Mouse (Mus musculus) hindbrain, embryonic 16.5 days (tissue): ENCODE results near the gene Gm45021. TPM values are rescaled to one million over a fixed set of nuclear protein-coding genes. Genes with fewer than 3 reads are reported as not detected.

Experiments
- ATAC-seq: fragments of 200-750 bp; cut with Nextera tagmentation; 2 replicates; pipeline ENCODE4 v1.8.0; 2017; ENCODE audit warnings: moderate TSS enrichment, moderate library complexity
- H3K27ac ChIP-seq: fragments of 300-500 bp; sonication (generic); 2 replicates; pipeline ENCODE4 v1.5.1; 2014; ENCODE audit warnings: low read depth, mild to moderate bottlenecking, control low read depth, low read length, moderate library complexity
- H3K27me3 ChIP-seq: fragments of 300-500 bp; sonication (generic); replicated peaks from 2 replicates; pipeline ENCODE4 v1.6.1; 2014; ENCODE audit warnings: low read length; ENCODE audit not compliant: control insufficient read depth, insufficient read depth
- H3K36me3 ChIP-seq: fragments of 300-500 bp; sonication (generic); 2 replicates; pipeline ENCODE4 v1.6.1; 2014; ENCODE audit warnings: mild to moderate bottlenecking, low read length, moderate library complexity, mixed read lengths; ENCODE audit not compliant: control insufficient read depth, insufficient read depth
- H3K4me1 ChIP-seq: fragments of 300-500 bp; sonication (generic); 2 replicates; pipeline ENCODE4 v1.6.1; 2014; ENCODE audit warnings: low read depth, low read length; ENCODE audit not compliant: control insufficient read depth, insufficient read depth
- H3K4me2 ChIP-seq: fragments of 300-500 bp; sonication (generic); 2 replicates; pipeline ENCODE4 v1.6.1; 2014; ENCODE audit warnings: mild to moderate bottlenecking, low read length, control low read depth, moderate library complexity
- H3K4me3 ChIP-seq: fragments of 300-500 bp; sonication (generic); 2 replicates; pipeline ENCODE4 v1.5.1; 2014; ENCODE audit warnings: mild to moderate bottlenecking, low read length, control low read depth, moderate library complexity
- H3K9ac ChIP-seq: fragments of 300-500 bp; sonication (generic); 2 replicates; pipeline ENCODE4 v1.6.1; 2014; ENCODE audit warnings: low read depth, mild to moderate bottlenecking, control low read depth, low read length, moderate library complexity
- H3K9me3 ChIP-seq: fragments of 300-500 bp; sonication (generic); 2 replicates; pipeline ENCODE4 v1.6.1; 2014; ENCODE audit warnings: mild to moderate bottlenecking, low read length, moderate library complexity; ENCODE audit not compliant: control insufficient read depth
- WGBS: fragments of 180-500 bp; shearing (Covaris S2); extraction: QIAGEN DNeasy Blood & Tissue Kit; methylation state at CpG from one replicate; pipeline ENCODE4 v1.1.7; 2014; 5-methylcytosine and 5-hydroxymethylcytosine counted together
- polyA plus RNA-seq: library from polyadenylated mRNA; unstranded; fragments of >200 nt; fragmentation: Nextera tagmentation; extraction: Ambion mirVana; gene quantifications from 2 replicates; pipeline ENCODE4 v1.2.1, GENCODE M21; 2015

The Gm45021 gene
- polyA plus RNA-seq, 1 experiment from 2014 or later, result not detected

DNA sequence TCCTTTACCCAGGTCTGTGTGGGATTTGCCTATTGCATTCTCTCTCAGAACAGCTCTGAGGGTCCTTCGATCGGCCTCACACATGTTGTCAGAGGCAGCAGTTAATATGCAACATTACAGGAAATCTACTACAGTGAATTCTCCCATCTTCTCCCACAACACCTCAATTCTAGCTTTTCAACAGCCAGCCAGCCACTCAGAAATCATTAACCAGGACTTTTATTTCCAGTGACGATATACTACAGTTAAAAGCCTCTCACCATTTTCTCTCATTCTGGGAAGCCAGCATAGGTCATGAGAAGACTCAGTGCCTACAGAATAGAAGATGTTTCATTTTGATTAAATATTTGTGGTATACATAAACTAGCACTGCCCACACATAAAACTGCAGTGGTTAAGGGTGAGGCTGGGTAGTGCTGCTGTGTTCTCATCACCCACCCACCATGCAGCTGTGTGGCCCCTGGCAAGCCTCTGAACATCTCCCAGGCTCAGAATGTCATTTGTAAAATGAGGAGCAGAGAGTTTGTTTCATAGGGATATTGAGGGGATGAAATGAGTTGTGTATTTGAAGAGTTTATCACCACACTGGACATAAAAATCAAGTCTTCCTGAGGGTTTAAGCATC lies 1.9 kb downstream of the Gm45021 start:
- peaks cover 3% of the 10 kb centered on the region for H3K9me3 ChIP-seq
- no peak overlapping the region for H3K9ac ChIP-seq
- H3K27me3 ChIP-seq, result no peaks in the 10 kb centered on the region
- H3K27ac ChIP-seq, result no peak overlapping the region
- peaks cover 16% of the 10 kb centered on the region for H3K4me1 ChIP-seq
- H3K4me3 ChIP-seq, result no peak overlapping the region
- H3K4me2 ChIP-seq, result no peak overlapping the region
- H3K36me3 ChIP-seq, result peaks cover 6% of the 10 kb centered on the region
- 72% methylated on average over 3 of the region's 3 CpGs for whole genome bisulfite sequencing
- no peak for ATAC-seq

DNA sequence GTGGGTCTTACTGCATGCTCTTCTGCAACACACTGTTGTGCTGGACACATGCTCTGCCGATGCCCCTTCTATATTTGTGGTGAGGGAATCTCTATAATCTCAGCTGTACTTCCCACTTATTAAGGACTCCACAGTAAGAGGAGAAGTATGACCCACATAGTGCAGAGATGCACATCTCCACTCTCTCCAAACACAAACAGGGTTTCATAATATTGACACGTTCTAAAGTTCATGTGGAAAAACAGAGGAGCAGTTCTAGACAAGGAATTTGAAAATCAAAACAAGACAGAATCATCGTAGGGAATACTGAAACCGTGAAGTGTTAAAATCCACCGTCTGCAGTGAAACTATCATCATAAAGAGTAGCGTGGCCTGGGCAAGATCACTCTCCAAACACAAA lies 2.5 kb downstream of the Gm45021 start:
- WGBS, result 91% methylated on average over 6 of the region's 6 CpGs
- Histone ChIP-seq H3K9ac (no peak overlapping the region), H3K4me1 (peaks cover 16% of the 10 kb centered on the region), H3K36me3 (peaks cover 11% of the 10 kb centered on the region), H3K4me3 (no peak overlapping the region), H3K9me3 (peaks cover 8% of the 10 kb centered on the region), H3K27me3 (no peaks in the 10 kb centered on the region), H3K4me2 (no peak overlapping the region), H3K27ac (no peak overlapping the region)
- ATAC-seq, result no peak

DNA sequence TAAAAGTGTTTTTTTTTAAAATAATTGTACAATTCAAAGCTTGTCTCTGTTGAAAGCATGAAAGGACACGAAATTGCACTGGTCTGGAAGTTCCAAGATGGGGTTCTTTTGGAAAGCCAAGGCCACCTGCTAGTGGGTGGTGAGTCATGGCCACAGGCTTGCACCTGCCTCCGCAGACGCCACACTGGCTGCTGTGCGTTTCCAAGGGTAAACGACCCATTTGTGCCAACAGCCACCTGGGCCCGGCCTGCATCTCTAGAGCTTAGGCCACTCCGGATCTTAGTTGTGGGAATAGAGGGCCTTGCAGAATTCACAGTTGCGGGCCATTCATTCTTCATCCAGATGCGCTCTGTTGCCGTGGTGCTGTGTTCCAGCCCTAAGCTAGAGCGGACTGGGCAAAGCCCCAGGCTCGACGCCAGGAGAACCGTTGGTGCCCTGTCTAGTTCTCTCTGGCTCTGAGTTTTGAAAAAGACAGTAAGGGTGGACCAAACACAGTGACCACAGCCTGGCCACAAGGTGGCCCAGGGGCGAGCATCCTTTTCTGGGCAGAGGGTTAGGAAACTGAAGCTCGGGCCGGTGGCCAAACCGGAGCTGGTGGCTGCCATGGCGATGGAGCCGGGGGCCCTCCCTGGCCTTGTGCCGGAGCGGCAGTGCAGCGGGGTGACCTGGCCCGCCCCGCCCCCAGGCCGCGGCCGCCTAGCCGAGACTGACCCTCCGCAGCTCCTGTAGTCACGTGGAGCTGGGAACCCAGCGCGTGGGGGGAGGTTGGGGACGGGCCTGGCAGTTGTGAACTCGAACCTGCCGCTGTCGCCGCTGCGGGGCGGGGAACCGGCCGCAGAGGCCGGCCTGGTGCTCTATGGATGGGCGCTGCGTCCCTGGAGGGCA lies 4.0 kb downstream of the Gm45021 start, which contains the start of the genes Repin1 and Gm44965:
Gene Repin1, plus strand, starts transcription at position 726 of the 885 bp plus-strand sequence.
Gene Gm44965, plus strand, starts transcription at position 784 of the 885 bp plus-strand sequence.
- H3K27me3 ChIP-seq, result no peaks in the 10 kb centered on the region
- peak within 1 kb of the TSS; percentile 56 for H3K4me3 ChIP-seq
- H3K9ac ChIP-seq, result peak within 1 kb of the TSS; percentile 93
- peak within 1 kb of the TSS; percentile 96 for H3K27ac ChIP-seq
- H3K4me1 ChIP-seq, result peaks cover 16% of the 10 kb centered on the region
- peaks cover 18% of the 10 kb centered on the region for H3K9me3 ChIP-seq
- H3K36me3 ChIP-seq, result peaks cover 26% of the 10 kb centered on the region
- H3K4me2 ChIP-seq, result peak within 1 kb of the TSS; percentile 78
- ATAC-seq, result peak; percentile 94
- WGBS, result 2% methylated on average over 45 of the region's 45 CpGs

DNA sequence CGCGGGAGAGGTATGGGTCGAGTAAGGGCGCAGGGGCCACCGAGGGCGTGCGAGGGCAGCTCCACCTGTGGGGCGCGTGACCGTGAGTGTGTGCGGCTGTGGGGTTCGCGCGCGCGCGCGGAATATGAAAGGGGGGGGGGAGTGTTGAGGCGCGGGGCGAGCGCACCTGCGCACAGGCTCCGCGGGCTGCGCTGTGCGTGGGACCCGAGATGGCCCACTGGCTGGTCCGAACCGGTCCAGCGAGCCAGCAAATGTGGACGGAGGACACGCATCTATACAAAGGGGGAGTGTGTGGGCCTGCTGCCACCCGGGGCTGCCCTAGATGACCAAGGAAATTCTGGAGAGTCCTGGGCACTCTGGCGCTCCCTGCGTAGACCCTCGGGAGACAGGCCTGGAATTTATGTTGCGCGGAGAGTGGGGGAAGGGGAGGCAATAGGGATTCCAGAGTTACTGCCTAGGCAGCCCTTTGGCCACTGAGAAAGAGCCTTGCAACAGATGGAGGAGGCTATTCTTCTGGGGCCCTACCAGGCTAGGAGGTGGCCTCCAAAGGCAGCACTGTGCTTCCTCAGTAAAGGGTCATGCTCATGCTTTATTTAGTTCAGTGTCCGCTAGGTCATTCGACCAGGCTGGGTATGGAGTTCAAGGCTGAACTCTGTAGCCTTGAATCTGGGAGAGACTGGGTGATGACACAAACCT lies 4.8 kb downstream of the Gm45021 start:
- ATAC-seq, result peak; percentile 83
- peaks cover 16% of the 10 kb centered on the region for H3K4me1 ChIP-seq
- peaks cover 30% of the 10 kb centered on the region for H3K36me3 ChIP-seq
- H3K9me3 ChIP-seq, result peaks cover 18% of the 10 kb centered on the region
- under 1% methylated on average over 39 of the region's 41 CpGs for WGBS
- H3K27me3 ChIP-seq, result no peaks in the 10 kb centered on the region
- peak overlapping the region; percentile 93 for H3K9ac ChIP-seq
- H3K4me2 ChIP-seq, result peak overlapping the region; percentile 78
- H3K27ac ChIP-seq, result peak overlapping the region; percentile 96
- H3K4me3 ChIP-seq, result peak overlapping the region; percentile 56

DNA sequence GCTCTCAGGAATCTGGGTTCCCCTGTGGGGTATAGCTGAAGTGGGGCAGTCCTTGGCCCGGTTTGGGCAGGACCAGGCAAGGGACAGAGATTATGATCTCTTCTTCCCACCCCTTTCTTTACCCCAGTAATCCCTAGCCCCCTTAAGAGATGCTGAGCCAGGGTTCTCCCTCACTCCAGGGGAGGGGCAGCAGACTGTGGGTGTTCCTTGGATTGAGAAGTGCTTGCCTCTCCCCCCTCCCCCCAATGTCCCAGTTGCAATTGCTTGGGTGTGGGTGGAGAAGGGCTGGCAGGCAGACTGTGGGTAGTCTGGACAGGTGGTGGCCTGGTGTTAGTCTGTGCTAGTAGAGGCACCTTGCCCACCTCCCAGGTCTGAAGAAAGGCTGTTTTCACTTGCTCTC lies 5.9 kb downstream of the Gm45021 start:
- Histone ChIP-seq H3K27ac (no peak overlapping the region), H3K4me1 (peaks cover 16% of the 10 kb centered on the region), H3K9me3 (peaks cover 18% of the 10 kb centered on the region), H3K4me3 (peak overlapping the region; percentile 56), H3K9ac (peak overlapping the region; percentile 93), H3K36me3 (peaks cover 36% of the 10 kb centered on the region), H3K27me3 (no peaks in the 10 kb centered on the region), H3K4me2 (peak overlapping the region; percentile 78)
- WGBS, result 50% methylated on average over 1 of the region's 1 CpGs
- no peak for ATAC-seq

DNA sequence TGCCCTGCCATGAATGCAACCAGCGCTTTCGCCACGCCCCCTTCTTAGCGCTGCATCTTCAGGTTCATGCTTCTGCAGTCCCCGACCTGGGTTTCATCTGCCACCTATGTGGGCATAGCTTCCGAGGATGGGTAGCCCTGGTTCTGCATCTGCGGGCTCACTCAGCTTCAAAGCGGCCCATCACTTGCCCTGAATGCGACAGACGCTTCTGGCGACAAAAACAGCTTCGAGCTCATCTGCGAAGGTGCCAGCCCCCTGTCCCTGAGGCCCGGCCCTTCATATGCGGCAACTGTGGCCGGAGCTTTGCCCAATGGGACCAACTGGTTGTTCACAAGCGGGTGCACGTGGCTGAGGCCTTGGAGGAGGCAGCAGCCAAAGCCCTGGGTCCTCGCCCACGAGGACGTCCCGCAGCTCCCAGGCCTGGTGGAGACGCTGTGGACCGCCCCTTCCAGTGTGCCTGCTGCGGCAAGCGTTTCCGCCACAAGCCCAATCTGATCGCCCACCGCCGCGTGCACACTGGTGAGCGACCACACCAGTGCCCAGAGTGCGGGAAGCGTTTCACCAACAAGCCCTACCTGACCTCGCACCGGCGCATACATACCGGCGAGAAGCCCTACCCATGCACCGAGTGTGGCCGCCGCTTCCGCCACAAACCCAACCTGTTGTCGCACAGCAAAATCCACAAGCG lies 7.3 kb downstream of the Gm45021 start:
- WGBS, result 97% methylated on average over 45 of the region's 45 CpGs
- ATAC-seq, result no peak
- peaks cover 22% of the 10 kb centered on the region for H3K4me1 ChIP-seq
- H3K36me3 ChIP-seq, result peaks cover 36% of the 10 kb centered on the region
- H3K4me2 ChIP-seq, result no peak overlapping the region
- no peak overlapping the region for H3K27ac ChIP-seq
- H3K27me3 ChIP-seq, result no peaks in the 10 kb centered on the region
- peaks cover 18% of the 10 kb centered on the region for H3K9me3 ChIP-seq
- H3K9ac ChIP-seq, result no peak overlapping the region
- H3K4me3 ChIP-seq, result no peak overlapping the region

DNA sequence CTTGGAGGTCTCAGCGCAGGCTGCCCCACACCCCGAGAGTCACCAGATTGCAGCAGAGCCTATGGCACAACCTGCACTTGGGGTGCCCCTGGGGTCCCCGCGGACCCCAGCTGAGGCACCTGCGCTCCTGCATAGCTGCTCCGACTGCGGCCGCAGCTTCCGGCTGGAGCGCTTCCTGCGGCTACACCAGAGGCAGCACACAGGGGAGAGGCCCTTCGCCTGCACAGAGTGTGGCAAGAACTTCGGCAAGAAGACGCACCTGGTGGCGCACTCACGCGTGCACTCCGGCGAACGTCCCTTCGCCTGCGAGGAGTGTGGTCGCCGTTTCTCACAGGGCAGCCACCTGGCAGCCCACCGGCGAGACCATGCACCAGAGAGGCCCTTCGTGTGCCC lies 7.8 kb downstream of the Gm45021 start:
- ATAC-seq, result no peak
- peaks cover 18% of the 10 kb centered on the region for H3K9me3 ChIP-seq
- H3K27me3 ChIP-seq, result no peaks in the 10 kb centered on the region
- H3K9ac ChIP-seq, result no peak overlapping the region
- no peak overlapping the region for H3K4me3 ChIP-seq
- peaks cover 22% of the 10 kb centered on the region for H3K4me1 ChIP-seq
- H3K4me2 ChIP-seq, result no peak overlapping the region
- 94% methylated on average over 26 of the region's 27 CpGs for WGBS
- H3K36me3 ChIP-seq, result peaks cover 36% of the 10 kb centered on the region
- no peak overlapping the region for H3K27ac ChIP-seq

DNA sequence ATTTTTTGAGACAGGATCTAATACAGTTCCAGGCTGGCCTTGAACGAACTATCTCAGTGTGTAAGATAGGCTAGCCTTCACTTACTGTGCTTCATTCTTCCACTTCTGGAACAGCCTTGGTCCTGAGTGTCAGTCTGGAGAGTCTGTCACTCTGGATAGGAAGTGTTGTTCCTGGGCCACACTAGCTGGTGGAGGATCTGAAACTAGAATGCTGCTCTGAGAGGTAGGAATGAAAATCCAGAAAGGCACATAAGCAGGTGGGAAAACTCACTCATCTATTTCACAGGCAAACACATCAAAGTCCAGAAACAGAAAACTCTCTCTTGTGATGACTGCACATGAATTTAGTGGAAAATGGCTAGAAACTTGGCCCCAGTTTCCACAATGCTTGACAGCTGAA lies 11.2 kb downstream of the Gm45021 start:
- 93% methylated on average over 1 of the region's 1 CpGs for WGBS
- Histone ChIP-seq H3K27ac (no peak overlapping the region; the same call in 1 of the 2 replicates), H3K4me3 (no peak overlapping the region), H3K9me3 (peaks cover 18% of the 10 kb centered on the region), H3K36me3 (peaks cover 36% of the 10 kb centered on the region), H3K9ac (no peak overlapping the region), H3K4me1 (peaks cover 14% of the 10 kb centered on the region), H3K4me2 (no peak overlapping the region), H3K27me3 (no peaks in the 10 kb centered on the region)
- ATAC-seq, result no peak
